Mouse (Mus musculus): ENCODE data around the gene Neo1.

- TF ChIP-seq CTCF (IDR thresholded peaks at IDR 0.05; ENCODE audit: low read depth, low read length) (no peak), GATA1 (IDR thresholded peaks at IDR 0.05; ENCODE audit: borderline replicate concordance, low read length) (no peak), TAL1 (conservative IDR thresholded peaks at IDR 0.05; ENCODE audit: low read depth, low read length) (no peak)
Observed at GRCm38 (mm10) chr9:59041805-59042204, 5.6 kb upstream of the Neo1 start.
